Mouse (Mus musculus): ENCODE data around the gene S100z. TPM values are rescaled to one million over a fixed set of nuclear protein-coding genes. Genes with fewer than 3 reads are reported as not detected.

The S100z gene
- total RNA-seq, 2 experiments from 2014 or later, result not detected

- Histone ChIP-seq H3K27ac (no peak overlapping the region), H3K4me3 (no peak overlapping the region)
- DNase-seq, result no peak
- intact Hi-C loops (cut with DNase I), result no loop called here
- no peak for TF ChIP-seq CTCF (IDR thresholded peaks at IDR 0.05)
Measured at GRCm38 (mm10) chr13:95491327-95491726, 12.8 kb upstream of the S100z start.

DNA sequence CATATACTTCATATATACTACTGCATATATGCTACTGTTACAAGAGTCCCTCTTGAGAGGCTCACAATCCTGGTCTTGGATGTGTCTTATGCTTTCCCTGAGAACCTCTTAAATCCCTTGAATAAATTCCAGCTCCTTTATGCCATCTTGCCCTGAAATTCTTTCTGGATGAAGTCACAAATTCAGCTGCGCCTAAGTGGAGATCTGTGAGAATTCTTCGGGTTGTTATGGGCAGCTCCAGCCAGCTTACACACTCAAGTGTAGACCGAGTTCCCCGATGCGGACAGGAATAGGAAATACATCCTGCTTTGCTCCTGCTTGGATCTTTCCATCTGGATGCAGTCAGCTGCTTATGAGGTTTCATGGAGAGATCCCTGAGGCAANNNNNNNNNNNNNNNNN lies 6.1 kb upstream of the S100z start:
- Histone ChIP-seq H3K27ac (no peak overlapping the region), H3K4me3 (no peak overlapping the region)
- no peak for DNase-seq

DNA sequence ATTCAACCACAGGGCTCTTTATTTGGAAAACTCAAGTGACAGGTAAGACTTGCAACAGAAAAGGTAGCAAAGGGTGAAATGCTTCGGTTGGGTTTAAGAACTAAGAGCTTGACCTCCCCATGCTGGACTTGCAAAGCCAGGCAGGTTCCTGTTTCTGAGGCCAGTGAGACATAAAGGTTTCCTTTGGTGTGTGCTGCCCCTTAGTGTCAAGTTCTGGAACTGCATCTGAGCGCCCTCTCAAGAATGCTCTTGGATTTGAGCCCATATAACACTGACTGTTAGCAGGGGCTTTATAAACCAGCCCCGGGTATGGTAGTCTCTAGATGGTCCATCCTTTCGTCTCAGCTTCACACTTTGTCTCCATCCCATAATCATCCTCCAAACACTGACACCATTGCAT lies 2.9 kb upstream of the S100z start:
- H3K4me3 ChIP-seq, result no peak overlapping the region
- TF ChIP-seq CTCF (IDR thresholded peaks at IDR 0.05), result peak; percentile 91
- peak; percentile 71 for DNase-seq
- intact Hi-C loops (cut with DNase I), result loop anchor here (1.0 kb wide), 1 partner anchor 91 kb away; no protein-coding TSS in a partner anchor
- no peak overlapping the region for H3K27ac ChIP-seq

More for the DNA sequence above, 6.1 kb upstream of the S100z start:
- intact Hi-C loops (cut with DNase I), result no loop called here
- TF ChIP-seq CTCF (IDR thresholded peaks at IDR 0.05), result no peak

GRCm38 (mm10) chr13:95477173-95477572 lies 1.3 kb downstream of the S100z start:
- no peak for TF ChIP-seq CTCF (IDR thresholded peaks at IDR 0.05)

DNA sequence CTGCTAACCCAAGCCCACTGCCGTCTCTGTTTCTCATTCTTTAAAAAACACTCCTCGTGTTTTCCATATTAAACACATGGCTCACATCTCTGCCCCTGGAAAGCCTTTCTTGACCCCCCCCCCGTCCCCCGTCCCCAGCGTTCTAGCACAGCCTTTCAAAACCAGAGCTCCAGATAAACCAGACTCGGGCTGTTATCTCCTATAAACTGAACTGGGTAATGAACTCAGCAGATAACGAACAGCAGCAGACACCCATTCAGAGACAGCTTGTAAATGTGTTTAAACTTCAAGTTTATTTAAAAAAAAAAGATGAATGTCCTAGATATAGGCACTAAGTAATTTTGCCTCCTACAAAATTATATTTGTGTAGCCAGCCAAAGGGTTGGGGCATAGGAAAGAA lies 3.4 kb downstream of the S100z start:
- no peak overlapping the region for H3K27ac ChIP-seq
- intact Hi-C loops (cut with DNase I), result no loop called here
- TF ChIP-seq CTCF (IDR thresholded peaks at IDR 0.05), result no peak
- no peak for DNase-seq
- H3K4me3 ChIP-seq, result no peak overlapping the region

More at GRCm38 (mm10) chr13:95477173-95477572, 1.3 kb downstream of the S100z start:
- H3K4me3 ChIP-seq, result no peak overlapping the region
- intact Hi-C loops (cut with DNase I), result no loop called here
- no peak for DNase-seq
- no peak overlapping the region for H3K27ac ChIP-seq

DNA sequence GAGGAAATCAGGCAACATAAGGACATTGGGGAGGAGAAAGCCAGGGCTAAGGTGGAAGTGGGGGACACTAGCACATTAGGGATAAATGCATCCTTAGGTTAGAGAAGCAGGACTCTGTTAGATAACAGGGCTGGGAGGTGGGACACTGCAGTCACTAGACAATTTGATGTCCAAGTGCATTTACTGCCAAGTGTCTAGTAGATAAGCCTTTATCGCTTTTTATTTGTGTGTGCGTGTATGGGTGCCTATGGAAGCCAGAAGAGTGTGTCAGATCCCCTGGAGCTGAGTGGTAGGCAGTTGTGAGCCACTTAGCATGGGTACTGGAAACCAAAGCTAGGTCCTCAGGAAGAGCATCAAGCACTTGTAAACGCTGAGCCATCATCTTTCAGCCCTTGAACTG lies 4.2 kb downstream of the S100z start:
- Histone ChIP-seq H3K4me3 (no peak overlapping the region), H3K27ac (no peak overlapping the region)
- no peak for TF ChIP-seq CTCF (IDR thresholded peaks at IDR 0.05)
- DNase-seq, result no peak
- intact Hi-C loops (cut with DNase I), result no loop called here

GRCm38 (mm10) chr13:95470970-95471369 lies 7.6 kb downstream of the S100z start:
- peak; percentile 28; the same call in 1 of the 2 replicates for TF ChIP-seq CTCF (IDR thresholded peaks at IDR 0.05)
- intact Hi-C loops (cut with DNase I), result no loop called here
- no peak for DNase-seq
- Histone ChIP-seq H3K4me3 (no peak overlapping the region), H3K27ac (no peak overlapping the region)

GRCm38 (mm10) chr13:95451529-95451928 lies 27.0 kb downstream of the S100z start:
- no peak for TF ChIP-seq CTCF (IDR thresholded peaks at IDR 0.05)
- DNase-seq, result no peak
- intact Hi-C loops (cut with DNase I), result no loop called here
- no peak overlapping the region for H3K4me3 ChIP-seq
- no peak overlapping the region for H3K27ac ChIP-seq

DNA sequence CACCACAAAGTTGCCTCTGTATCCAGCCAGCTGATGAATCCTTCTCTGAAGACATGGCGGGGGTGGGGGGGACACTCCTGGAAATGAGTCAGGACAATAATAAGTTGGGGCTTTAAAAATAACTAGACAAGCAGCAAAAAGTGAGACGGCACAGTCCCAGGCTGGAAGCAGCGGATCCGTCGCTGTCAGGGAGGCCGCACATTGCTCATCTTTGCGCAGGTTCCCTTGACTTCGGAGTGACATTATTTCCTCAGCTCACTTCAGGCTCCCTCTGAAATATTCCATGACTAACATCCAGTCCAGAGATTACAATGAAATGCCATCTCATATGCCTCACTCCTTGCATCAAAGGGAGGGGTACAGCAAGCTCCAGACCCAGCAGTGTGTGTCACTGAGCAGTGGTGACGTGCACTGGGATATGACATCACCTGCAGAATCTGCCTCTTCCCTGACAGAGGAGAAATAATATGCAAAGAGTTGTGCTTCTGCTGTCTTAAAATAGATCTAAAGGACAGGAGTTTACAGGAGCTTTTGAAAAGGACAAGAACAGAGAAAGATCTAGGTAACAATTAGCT lies 27.8 kb downstream of the S100z start:
- intact Hi-C loops (cut with DNase I), result no loop called here

GRCm38 (mm10) chr13:95449730-95450129 lies 28.8 kb downstream of the S100z start:
- no peak for TF ChIP-seq CTCF (IDR thresholded peaks at IDR 0.05)
- Histone ChIP-seq H3K27ac (no peak overlapping the region), H3K4me3 (no peak overlapping the region)
- intact Hi-C loops (cut with DNase I), result no loop called here
- no peak for DNase-seq

More for the DNA sequence above, 27.8 kb downstream of the S100z start:
- Histone ChIP-seq H3K27ac (no peak overlapping the region), H3K4me3 (no peak overlapping the region)
- TF ChIP-seq CTCF (IDR thresholded peaks at IDR 0.05), result no peak
- no peak for DNase-seq

- no peak for DNase-seq
- no peak within 1 kb of the TSS for H3K27ac ChIP-seq
- H3K4me3 ChIP-seq, result peak within 1 kb of the TSS; percentile 43
- intact Hi-C loops (cut with DNase I), result no loop called here
- TF ChIP-seq CTCF (IDR thresholded peaks at IDR 0.05), result no peak
Measured at GRCm38 (mm10) chr13:95444824-95445223, 33.7 kb downstream of the S100z start, which contains the start of gene Crhbp. Crhbp (minus strand) TSS chr13:95444924.

GRCm38 (mm10) chr13:95444291-95444690 lies 34.2 kb downstream of the S100z start:
- Histone ChIP-seq H3K4me3 (no peak overlapping the region), H3K27ac (no peak overlapping the region)
- no peak for DNase-seq
- TF ChIP-seq CTCF (IDR thresholded peaks at IDR 0.05), result no peak
- intact Hi-C loops (cut with DNase I), result no loop called here

DNA sequence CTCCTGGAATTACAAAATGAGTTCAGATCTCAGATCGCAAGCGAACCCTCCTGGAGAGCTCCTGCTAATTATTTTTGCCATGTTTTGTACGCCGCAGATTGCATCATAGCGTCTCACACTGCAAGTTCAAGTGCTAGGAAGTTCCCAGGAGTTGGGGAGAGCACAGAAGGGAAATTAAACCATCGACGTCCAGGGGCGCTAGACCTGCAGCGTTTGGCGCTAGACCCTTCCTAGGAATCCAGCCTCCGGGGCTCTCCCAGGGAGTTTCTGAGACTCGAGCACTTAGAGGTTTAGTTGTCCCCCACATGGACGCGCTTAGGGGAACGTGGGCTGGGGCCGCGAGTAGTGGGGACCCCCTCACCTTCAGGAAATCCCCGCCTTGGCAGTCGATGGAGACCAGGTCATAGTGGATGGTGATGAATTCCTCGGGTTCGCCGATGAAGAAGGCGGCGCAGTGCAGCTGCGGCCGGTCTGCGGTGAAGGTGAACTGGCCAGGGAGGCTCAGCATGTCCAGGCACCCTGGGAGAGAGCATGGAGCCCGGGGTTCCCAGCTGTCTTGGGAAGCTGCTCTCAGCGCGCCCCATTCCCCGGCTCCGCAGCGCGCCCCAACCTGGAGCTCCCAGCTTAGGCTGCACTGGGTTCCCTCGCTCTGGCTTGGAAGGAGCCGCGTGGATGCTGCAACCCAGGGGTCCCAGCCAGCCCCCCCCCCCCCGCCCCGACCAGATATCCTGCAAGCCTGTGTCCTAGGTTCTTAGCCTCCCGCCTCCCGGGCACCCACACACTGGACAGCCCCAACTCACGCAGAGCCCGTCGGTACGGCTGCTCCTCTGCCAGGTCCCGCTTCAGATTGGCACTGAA lies 34.9 kb downstream of the S100z start:
- DNase-seq, result no peak
- Histone ChIP-seq H3K27ac (no peak overlapping the region), H3K4me3 (peak overlapping the region; percentile 43)
- TF ChIP-seq CTCF (IDR thresholded peaks at IDR 0.05), result no peak
- intact Hi-C loops (cut with DNase I), result no loop called here
